Mouse (Mus musculus): ENCODE data around the gene Fam136a. TPM values are rescaled to one million over a fixed set of nuclear protein-coding genes. Genes with fewer than 3 reads are reported as not detected.
"Not testable (repeated sequence)": the region's sequence is repeated elsewhere in the genome, so short reads cannot be mapped to it uniquely, and the experiment has no call there.

Fam136a gene
- polyA plus RNA-seq, 1 experiment, result 0.26 TPM

- peaks cover 45% of the 10 kb centered on the region for H3K36me3 ChIP-seq (ENCODE audit: control insufficient read depth)
- H3K4me1 ChIP-seq (ENCODE audit: control insufficient read depth), result peaks cover 38% of the 10 kb centered on the region
- H3K4me3 ChIP-seq (replicated peaks), result peak overlapping the region; percentile 79
- no peaks in the 10 kb centered on the region for H3K9me3 ChIP-seq (ENCODE audit: control insufficient read depth, low read length)
- TF ChIP-seq GATA1 (IDR thresholded peaks at IDR 0.05; ENCODE audit: low read length) (no peak), TAL1 (IDR thresholded peaks at IDR 0.05; ENCODE audit: low read length) (no peak)
- H3K27me3 ChIP-seq (ENCODE audit: control insufficient read depth), result no peaks in the 10 kb centered on the region
Observed at GRCm38 (mm10) chr6:86371950-86372516, 6.6 kb downstream of the Fam136a start.

GRCm38 (mm10) chr6:86373556-86373955, 8.1 kb downstream of the Fam136a start:
- no peak for TF ChIP-seq GATA1 (IDR thresholded peaks at IDR 0.05; ENCODE audit: low read length)
- TF ChIP-seq TAL1 (IDR thresholded peaks at IDR 0.05; ENCODE audit: low read length), result no peak
- H3K9me3 ChIP-seq (ENCODE audit: control insufficient read depth, low read length), result no peaks in the 10 kb centered on the region
- H3K4me3 ChIP-seq (replicated peaks), result no peak overlapping the region
- peaks cover 30% of the 10 kb centered on the region for H3K4me1 ChIP-seq (ENCODE audit: control insufficient read depth)
- peaks cover 52% of the 10 kb centered on the region for H3K36me3 ChIP-seq (ENCODE audit: control insufficient read depth)
- no peaks in the 10 kb centered on the region for H3K27me3 ChIP-seq (ENCODE audit: control insufficient read depth)

DNA sequence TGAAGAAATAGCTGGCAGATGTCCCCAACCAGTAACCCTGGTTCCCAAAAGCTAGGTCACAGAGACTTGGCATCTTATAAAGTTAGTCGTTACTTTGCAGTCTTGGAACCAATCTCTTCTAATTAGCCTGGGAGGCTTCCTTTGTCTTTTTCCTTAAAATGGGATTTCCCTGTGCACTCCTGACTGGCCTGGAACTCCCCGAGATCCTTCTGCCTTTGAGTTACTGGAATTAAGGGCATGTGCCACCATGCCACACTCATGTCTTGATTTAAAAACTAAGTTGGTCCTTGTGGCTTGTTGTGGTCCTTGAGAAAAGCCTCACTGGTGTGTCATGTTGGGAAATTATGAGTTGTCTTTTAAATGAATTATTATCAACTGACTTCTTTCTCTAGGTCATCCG, 12.9 kb downstream of the Fam136a start:
- no peaks in the 10 kb centered on the region for H3K27me3 ChIP-seq (ENCODE audit: control insufficient read depth)
- no peaks in the 10 kb centered on the region for H3K9me3 ChIP-seq (ENCODE audit: control insufficient read depth, low read length)
- no peak overlapping the region for H3K4me3 ChIP-seq (replicated peaks)
- peaks cover 4% of the 10 kb centered on the region for H3K4me1 ChIP-seq (ENCODE audit: control insufficient read depth)
- H3K36me3 ChIP-seq (ENCODE audit: control insufficient read depth), result peaks cover 66% of the 10 kb centered on the region
- no peak for TF ChIP-seq GATA1 (IDR thresholded peaks at IDR 0.05; ENCODE audit: low read length)
- no peak for TF ChIP-seq TAL1 (IDR thresholded peaks at IDR 0.05; ENCODE audit: low read length)

- not testable (repeated sequence) for H3K27me3 ChIP-seq (ENCODE audit: control insufficient read depth); H3K9me3 ChIP-seq (ENCODE audit: control insufficient read depth, low read length); H3K4me1 ChIP-seq (ENCODE audit: control insufficient read depth); H3K4me3 ChIP-seq (replicated peaks)
- peaks cover 51% of the 10 kb centered on the region for H3K36me3 ChIP-seq (ENCODE audit: control insufficient read depth)
Observed at GRCm38 (mm10) chr6:86380112-86380511, 14.7 kb downstream of the Fam136a start.

GRCm38 (mm10) chr6:86382551-86382950, 17.1 kb downstream of the Fam136a start:
- H3K4me1 ChIP-seq (ENCODE audit: control insufficient read depth), result peaks cover 4% of the 10 kb centered on the region
- no peak for TF ChIP-seq GATA1 (IDR thresholded peaks at IDR 0.05; ENCODE audit: low read length)
- no peak for TF ChIP-seq TAL1 (IDR thresholded peaks at IDR 0.05; ENCODE audit: low read length)
- H3K9me3 ChIP-seq (ENCODE audit: control insufficient read depth, low read length), result no peaks in the 10 kb centered on the region
- no peaks in the 10 kb centered on the region for H3K27me3 ChIP-seq (ENCODE audit: control insufficient read depth)
- no peak overlapping the region for H3K4me3 ChIP-seq (replicated peaks)
- H3K36me3 ChIP-seq (ENCODE audit: control insufficient read depth), result peaks cover 34% of the 10 kb centered on the region

DNA sequence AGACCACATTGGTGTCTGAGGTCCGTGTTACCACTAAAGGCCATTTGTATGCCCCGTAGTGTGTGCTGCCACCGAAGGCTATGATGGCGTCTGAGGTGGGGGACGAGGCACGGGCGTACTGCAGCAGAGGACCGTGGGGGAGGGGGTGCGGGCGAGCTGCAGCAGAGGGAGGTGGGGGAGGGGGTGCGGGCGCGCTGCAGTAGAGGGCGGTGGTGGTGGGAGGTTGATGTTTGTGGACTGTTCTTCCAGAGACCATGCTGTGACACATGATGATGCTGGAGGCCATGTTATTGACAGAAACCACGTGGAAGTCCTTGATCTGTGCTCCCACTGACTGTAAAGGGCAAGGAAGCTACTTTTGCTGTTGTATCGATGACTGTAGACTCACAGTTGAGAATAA, 17.9 kb downstream of the Fam136a start:
- no peaks in the 10 kb centered on the region for H3K27me3 ChIP-seq (ENCODE audit: control insufficient read depth)
- H3K36me3 ChIP-seq (ENCODE audit: control insufficient read depth), result peaks cover 31% of the 10 kb centered on the region
- H3K9me3 ChIP-seq (ENCODE audit: control insufficient read depth, low read length), result no peaks in the 10 kb centered on the region
- peaks cover 4% of the 10 kb centered on the region for H3K4me1 ChIP-seq (ENCODE audit: control insufficient read depth)
- H3K4me3 ChIP-seq (replicated peaks), result no peak overlapping the region
- TF ChIP-seq TAL1 (IDR thresholded peaks at IDR 0.05; ENCODE audit: low read length) (no peak), GATA1 (IDR thresholded peaks at IDR 0.05; ENCODE audit: low read length) (no peak)

- Histone ChIP-seq H3K36me3 (ENCODE audit: control insufficient read depth) (peaks cover 29% of the 10 kb centered on the region), H3K27me3 (ENCODE audit: control insufficient read depth) (no peaks in the 10 kb centered on the region), H3K4me1 (ENCODE audit: control insufficient read depth) (peaks cover 4% of the 10 kb centered on the region), H3K9me3 (ENCODE audit: control insufficient read depth, low read length) (no peaks in the 10 kb centered on the region), H3K4me3 (replicated peaks) (no peak overlapping the region)
- no peak for TF ChIP-seq GATA1 (IDR thresholded peaks at IDR 0.05; ENCODE audit: low read length)
Observed at GRCm38 (mm10) chr6:86384692-86385091, 19.2 kb downstream of the Fam136a start.

- Histone ChIP-seq H3K9me3 (ENCODE audit: control insufficient read depth, low read length) (no peaks in the 10 kb centered on the region), H3K36me3 (ENCODE audit: control insufficient read depth) (peaks cover 31% of the 10 kb centered on the region), H3K27me3 (ENCODE audit: control insufficient read depth) (no peaks in the 10 kb centered on the region), H3K4me1 (ENCODE audit: control insufficient read depth) (peaks cover 4% of the 10 kb centered on the region), H3K4me3 (replicated peaks) (no peak overlapping the region)
- no peak for TF ChIP-seq GATA1 (IDR thresholded peaks at IDR 0.05; ENCODE audit: low read length)
- TF ChIP-seq TAL1 (IDR thresholded peaks at IDR 0.05; ENCODE audit: low read length), result no peak
Observed at GRCm38 (mm10) chr6:86385362-86386104, 20.1 kb downstream of the Fam136a start.

DNA sequence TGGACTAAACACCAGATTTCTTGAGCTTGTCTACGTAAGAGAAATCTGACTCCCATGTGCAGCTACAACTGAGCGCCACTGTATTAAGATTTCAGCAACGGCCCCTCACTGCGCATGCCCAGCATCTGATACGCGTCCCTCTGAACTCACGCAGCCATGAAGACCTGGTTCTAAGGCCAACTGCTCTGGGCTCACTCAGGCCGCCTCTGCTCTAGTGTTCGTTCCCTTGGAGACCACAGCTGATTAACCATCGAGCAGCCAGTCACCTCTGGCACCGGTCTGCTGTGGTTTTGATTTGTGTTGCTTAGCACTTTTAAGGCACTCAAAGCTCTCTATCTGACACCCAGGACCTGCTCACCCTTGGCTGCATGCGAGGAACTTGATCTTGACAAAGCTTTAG, 21.9 kb downstream of the Fam136a start:
- TF ChIP-seq GATA1 (IDR thresholded peaks at IDR 0.05; ENCODE audit: low read length) (no peak), TAL1 (IDR thresholded peaks at IDR 0.05; ENCODE audit: low read length) (no peak)
- H3K4me3 ChIP-seq (replicated peaks), result no peak overlapping the region
- H3K9me3 ChIP-seq (ENCODE audit: control insufficient read depth, low read length), result no peaks in the 10 kb centered on the region
- peaks cover 4% of the 10 kb centered on the region for H3K4me1 ChIP-seq (ENCODE audit: control insufficient read depth)
- no peaks in the 10 kb centered on the region for H3K27me3 ChIP-seq (ENCODE audit: control insufficient read depth)
- H3K36me3 ChIP-seq (ENCODE audit: control insufficient read depth), result peaks cover 47% of the 10 kb centered on the region
